Mouse (Mus musculus) neural tube, embryonic 13.5 days (tissue): ENCODE results near the gene Pld3. TPM values are rescaled to one million over a fixed set of nuclear protein-coding genes. Genes with fewer than 3 reads are reported as not detected.

ENCODE experiments used
- ATAC-seq: fragments of 200-750 bp; cut with Nextera tagmentation; 2 replicates; pipeline ENCODE4 v1.8.0; 2017; ENCODE audit warnings: low read depth, mild to moderate bottlenecking, moderate TSS enrichment, moderate library complexity
- H3K27ac ChIP-seq: fragments of 300-500 bp; sonication (generic); replicated peaks from 2 replicates; pipeline ENCODE4 v1.5.1; 2015; ENCODE audit warnings: moderate library complexity, mild to moderate bottlenecking, inconsistent platforms
- H3K27me3 ChIP-seq: fragments of 300-500 bp; sonication (generic); 2 replicates; pipeline ENCODE4 v1.6.1; 2015; ENCODE audit warnings: mild to moderate bottlenecking, inconsistent platforms
- H3K36me3 ChIP-seq: fragments of 300-500 bp; sonication (generic); 2 replicates; pipeline ENCODE4 v1.6.1; 2015; ENCODE audit warnings: mild to moderate bottlenecking, inconsistent platforms
- H3K4me1 ChIP-seq: fragments of 300-500 bp; sonication (generic); replicated peaks from 2 replicates; pipeline ENCODE4 v1.6.1; 2015; ENCODE audit warnings: inconsistent platforms
- H3K4me2 ChIP-seq: fragments of 300-500 bp; sonication (generic); 2 replicates; pipeline ENCODE4 v1.6.1; 2015; ENCODE audit warnings: inconsistent platforms, mild to moderate bottlenecking, moderate library complexity
- H3K4me3 ChIP-seq: fragments of 300-500 bp; sonication (generic); 2 replicates; pipeline ENCODE4 v1.5.1; 2015; ENCODE audit warnings: mild to moderate bottlenecking, inconsistent platforms
- H3K9ac ChIP-seq: fragments of 300-500 bp; sonication (generic); 2 replicates; pipeline ENCODE4 v1.6.1; 2015; ENCODE audit warnings: moderate library complexity, mild to moderate bottlenecking, inconsistent platforms
- H3K9me3 ChIP-seq: fragments of 300-500 bp; sonication (generic); 2 replicates; pipeline ENCODE4 v1.6.1; 2016; ENCODE audit warnings: inconsistent platforms
- WGBS: fragments of 180-500 bp; shearing (Covaris S2); methylation state at CpG from one replicate; pipeline ENCODE4 v1.1.7; 2015; 5-methylcytosine and 5-hydroxymethylcytosine counted together
- polyA plus RNA-seq: library from polyadenylated mRNA; unstranded; fragments of >200 nt; fragmentation: Nextera tagmentation; extraction: Ambion mirVana; gene quantifications from 2 replicates; pipeline ENCODE4 v1.2.1, GENCODE M21; 2015

Gene Pld3
- polyA plus RNA-seq, 1 experiment from 2014 or later: 128 TPM

GRCm38 (mm10) chr7:27490227-27490542, 62.8 kb downstream of the Pld3 start:
- peak overlapping the region; percentile 64 for H3K27ac ChIP-seq
- ATAC-seq: no peak
- peak overlapping the region; percentile 67 for H3K9ac ChIP-seq
- H3K36me3 ChIP-seq: no peaks in the 10 kb centered on the region
- H3K9me3 ChIP-seq: no peaks in the 10 kb centered on the region
- WGBS: 39% methylated on average over 4 of the region's 4 CpGs
- peak overlapping the region; percentile 30 for H3K4me3 ChIP-seq
- peaks cover 24% of the 10 kb centered on the region for H3K4me1 ChIP-seq
- 0 out of 2 replicates have a peak, but pooled peaks cover 7% of the 10 kb centered on the region for H3K27me3 ChIP-seq
- peak overlapping the region; percentile 54 for H3K4me2 ChIP-seq

GRCm38 (mm10) chr7:27489270-27489869, 63.6 kb downstream of the Pld3 start:
- Histone ChIP-seq H3K9ac (no peak overlapping the region), H3K4me1 (peaks cover 24% of the 10 kb centered on the region), H3K4me2 (no peak overlapping the region), H3K27me3 (0 out of 2 replicates have a peak, but pooled peaks cover 8% of the 10 kb centered on the region), H3K27ac (no peak overlapping the region), H3K36me3 (no peaks in the 10 kb centered on the region), H3K4me3 (no peak overlapping the region), H3K9me3 (no peaks in the 10 kb centered on the region)
- ATAC-seq: no peak
- 91% methylated on average over 25 of the region's 25 CpGs for WGBS

GRCm38 (mm10) chr7:27487740-27488268, 65.2 kb downstream of the Pld3 start:
- Histone ChIP-seq H3K9ac (peak overlapping the region; percentile 82), H3K4me2 (peak overlapping the region; percentile 61), H3K9me3 (no peaks in the 10 kb centered on the region), H3K27me3 (0 out of 2 replicates have a peak, but pooled peaks cover 8% of the 10 kb centered on the region), H3K4me3 (peak overlapping the region; percentile 72), H3K4me1 (peaks cover 24% of the 10 kb centered on the region), H3K27ac (peak overlapping the region; percentile 93), H3K36me3 (no peaks in the 10 kb centered on the region)
- ATAC-seq: no peak
- 1% methylated on average over 13 of the region's 13 CpGs for WGBS

GRCm38 (mm10) chr7:27486770-27487697, 66.0 kb downstream of the Pld3 start, which contains the start of gene Sertad1:
Gene Sertad1, plus strand, starts transcription at chr7:27486910.
- under 1% methylated on average over 80 of the region's 80 CpGs for WGBS
- Histone ChIP-seq H3K4me1 (peaks cover 24% of the 10 kb centered on the region), H3K9me3 (no peaks in the 10 kb centered on the region), H3K36me3 (no peaks in the 10 kb centered on the region), H3K4me3 (peak within 1 kb of the TSS; percentile 72), H3K4me2 (peak within 1 kb of the TSS; percentile 61), H3K27ac (peak within 1 kb of the TSS; percentile 93), H3K27me3 (0 out of 2 replicates have a peak, but pooled peaks cover 8% of the 10 kb centered on the region), H3K9ac (peak within 1 kb of the TSS; percentile 82)
- peak; percentile 98 for ATAC-seq

- Histone ChIP-seq H3K4me2 (peak overlapping the region; percentile 61), H3K9ac (peak overlapping the region; percentile 31; the same call in 1 of the 2 replicates), H3K36me3 (no peaks in the 10 kb centered on the region), H3K9me3 (no peaks in the 10 kb centered on the region), H3K27me3 (0 out of 2 replicates have a peak, but pooled peaks cover 8% of the 10 kb centered on the region), H3K27ac (peak overlapping the region; percentile 93), H3K4me3 (peak overlapping the region; percentile 72), H3K4me1 (peaks cover 31% of the 10 kb centered on the region)
- ATAC-seq: peak; percentile 2
- 5% methylated on average over 13 of the region's 13 CpGs for WGBS
These were observed 66.8 kb downstream of the Pld3 start for GRCm38 (mm10) chr7:27486102-27486769.

- no peak for ATAC-seq
- Histone ChIP-seq H3K4me1 (peaks cover 31% of the 10 kb centered on the region), H3K27me3 (0 out of 2 replicates have a peak, but pooled peaks cover 4% of the 10 kb centered on the region), H3K4me3 (no peak overlapping the region), H3K36me3 (no peaks in the 10 kb centered on the region), H3K9me3 (no peaks in the 10 kb centered on the region), H3K27ac (no peak overlapping the region), H3K9ac (no peak overlapping the region), H3K4me2 (no peak overlapping the region)
- WGBS: 87% methylated on average over 4 of the region's 4 CpGs
These were observed 69.2 kb downstream of the Pld3 start for GRCm38 (mm10) chr7:27483860-27484259.

Other genes with a start within 250 kb of the Pld3 start
- gene Ltbp4, start 215.5 kb downstream of the Pld3 start, polyA plus RNA-seq: 6.9 and 8.0 TPM in 2 replicates
- gene Shkbp1, start 197.2 kb downstream of the Pld3 start, polyA plus RNA-seq: 50.6 and 59.6 TPM in 2 replicates
- not detected in 2 replicates for gene Gm20479, start 195.8 kb downstream of the Pld3 start, polyA plus RNA-seq
- gene Sptbn4, start 105.5 kb downstream of the Pld3 start, polyA plus RNA-seq: 1.7 and 2.8 TPM in 2 replicates
- gene Blvrb, start 105.2 kb downstream of the Pld3 start, polyA plus RNA-seq: 21.3 and 23.3 TPM in 2 replicates
- gene Sertad3, start 79.5 kb downstream of the Pld3 start, polyA plus RNA-seq: 16.7 and 16.8 TPM in 2 replicates
- 12.3 and 14.1 TPM in 2 replicates for gene Sertad1, start 66.3 kb downstream of the Pld3 start, polyA plus RNA-seq
- 1.9 TPM in 2 replicates for gene Prx, start 53.9 kb downstream of the Pld3 start, polyA plus RNA-seq
- 0.39 and 0.71 TPM in 2 replicates for gene Hipk4, start 30.0 kb downstream of the Pld3 start, polyA plus RNA-seq
- gene 2310022A10Rik, start within 50 bp of the Pld3 start, polyA plus RNA-seq: 30.9 and 31.9 TPM in 2 replicates
- gene Akt2, start 38.3 kb upstream of the Pld3 start, polyA plus RNA-seq: 59.6 and 66.2 TPM in 2 replicates
- gene Ttc9b, start 100.7 kb upstream of the Pld3 start, polyA plus RNA-seq: 45.8 and 54.8 TPM in 2 replicates
- gene Map3k10, start 121.4 kb upstream of the Pld3 start, polyA plus RNA-seq: 11.6 and 12.7 TPM in 2 replicates
- 7.6 and 8.9 TPM in 2 replicates for gene Zfp607b, start 136.1 kb upstream of the Pld3 start, polyA plus RNA-seq
- 104 and 121 TPM in 2 replicates for gene Zfp60, start 178.2 kb upstream of the Pld3 start, polyA plus RNA-seq